Mouse (Mus musculus) ES-E14 (cell line): Measurements from ENCODE around the gene Ankrd37.

Source experiments
- CHD2 ChIP-seq: IDR thresholded peaks from 2 replicates; pipeline ENCODE4 v1.6.1; 2014; ENCODE audit warnings: mild to moderate bottlenecking, low read depth, low read length, inconsistent platforms
- MAFK ChIP-seq: IDR thresholded peaks from 2 replicates; pipeline ENCODE4 v1.6.1; 2014; ENCODE audit warnings: mild to moderate bottlenecking, low read depth, low read length, inconsistent platforms; ENCODE audit not compliant: insufficient read depth
- ZNF384 ChIP-seq: IDR thresholded peaks from 2 replicates; pipeline ENCODE4 v1.6.1; 2012; ENCODE audit warnings: low read depth, low read length, inconsistent platforms

- TF ChIP-seq ZNF384 (no peak), MAFK (no peak), CHD2 (no peak)
These were observed 34.8 kb upstream of the Ankrd37 start for GRCm38 (mm10) chr8:46040260-46040659.
